Mouse (Mus musculus) kidney, postnatal 10 days (tissue): Measurements from ENCODE around the gene Sos2.
"Not testable (repeated sequence)": the region's sequence is repeated elsewhere in the genome, so short reads cannot be mapped to it uniquely, and the experiment has no call there.

ENCODE experiments used
- DNase-seq: peaks from one replicate; pipeline ENCODE4 v3.0.0; 2021; ENCODE audit warnings: mixed read lengths

The Sos2 gene

DNA sequence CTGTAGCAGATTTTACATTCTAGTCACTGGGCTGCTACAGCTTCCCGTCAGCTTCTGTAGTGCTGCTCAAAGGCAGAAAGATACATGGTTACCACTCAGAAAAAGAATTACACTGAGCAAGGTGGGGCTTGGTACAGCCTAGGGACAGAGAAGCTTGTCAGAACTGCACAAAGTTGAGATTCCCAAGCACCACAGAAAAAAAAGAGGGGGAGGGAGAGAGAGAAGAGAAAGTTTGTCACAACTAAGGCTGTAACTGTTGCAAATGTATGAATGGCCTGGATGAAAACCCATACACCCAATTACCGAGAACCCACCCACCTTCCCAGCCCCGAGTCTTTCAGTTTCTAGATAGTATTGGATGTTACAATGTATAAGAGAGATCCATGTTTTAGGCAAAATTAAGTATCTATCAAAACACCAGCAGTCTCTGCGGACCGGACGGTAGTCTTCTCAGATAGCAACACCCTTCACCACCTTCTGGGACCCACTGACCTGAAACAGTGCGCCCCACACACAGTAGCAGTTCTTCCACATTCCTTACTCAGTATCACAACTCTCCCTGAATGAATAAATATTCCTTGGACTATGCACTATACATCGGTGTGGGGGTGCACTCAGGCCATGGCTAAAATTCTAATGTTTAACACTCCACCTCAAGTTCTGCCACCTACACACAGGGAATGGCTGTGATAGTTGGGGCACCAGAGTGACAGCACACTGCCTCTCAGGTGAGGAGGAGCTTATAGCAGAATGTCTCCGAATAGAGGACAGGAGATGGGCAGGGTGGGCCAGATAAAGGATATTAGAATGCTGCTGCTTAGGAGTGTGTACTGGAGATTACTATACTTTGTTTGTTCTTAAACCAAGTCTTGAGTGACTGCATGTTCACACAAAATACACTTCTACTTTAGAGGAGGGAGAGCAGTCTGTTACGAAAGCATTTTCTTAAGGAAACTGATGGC is 6.8 kb downstream of the Sos2 start:
- no peak for DNase-seq

DNA sequence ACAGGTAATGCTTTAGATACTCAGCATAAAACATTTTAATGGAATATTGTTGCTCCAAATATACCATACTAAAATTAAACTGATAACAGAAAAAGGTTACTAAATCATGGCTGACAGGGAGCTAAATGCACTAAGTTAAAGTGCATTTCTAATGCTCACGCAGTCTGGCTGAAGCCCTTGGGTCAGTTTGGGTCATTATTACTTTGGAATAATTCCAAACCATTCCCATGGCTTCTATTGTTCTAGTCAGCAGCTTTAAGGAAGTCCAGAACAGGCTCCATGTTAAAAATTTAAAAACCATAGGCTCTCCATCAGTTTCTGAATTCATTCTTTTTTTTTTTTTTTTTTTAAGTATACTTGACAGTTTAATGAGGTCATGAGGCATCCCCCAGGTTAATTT is 7.5 kb downstream of the Sos2 start:
- no peak for DNase-seq

DNA sequence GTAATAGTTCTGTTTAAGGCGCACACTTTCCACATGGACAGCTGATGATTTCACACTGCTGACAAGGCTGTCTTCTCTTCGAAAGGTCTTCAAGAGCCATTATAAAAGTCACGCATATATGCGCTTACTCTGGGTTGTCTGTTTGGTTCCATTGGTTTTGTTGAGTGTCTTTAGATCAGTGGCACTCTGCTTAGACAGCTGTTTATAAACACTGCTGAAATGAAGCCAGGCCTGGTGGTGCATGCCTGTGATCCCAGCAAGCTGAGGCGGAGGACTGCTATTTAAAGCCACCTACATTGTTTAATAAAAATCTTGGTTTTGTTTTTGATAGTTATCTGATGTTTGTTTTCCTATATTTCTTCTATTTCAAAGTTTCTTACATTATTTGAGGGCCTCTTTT is 14.9 kb downstream of the Sos2 start:
- no peak for DNase-seq

DNA sequence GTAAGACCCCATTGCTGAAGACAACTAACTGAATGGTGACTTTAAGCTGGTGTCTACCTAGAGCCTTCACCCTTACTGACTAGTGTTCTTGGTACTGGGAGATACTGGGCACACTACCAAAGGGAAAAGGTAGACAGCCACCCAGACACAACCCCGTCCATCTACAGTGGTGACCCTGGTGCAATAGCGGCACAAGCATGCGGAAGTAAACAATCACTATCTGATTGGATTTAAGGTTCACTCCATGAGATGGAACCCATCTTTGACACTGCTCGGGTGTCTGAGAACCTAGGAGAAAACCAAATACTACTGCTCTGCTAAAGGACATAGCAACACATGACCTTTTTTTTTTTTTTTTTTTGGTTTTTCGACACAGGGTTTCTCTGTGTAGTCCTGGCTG is 20.0 kb downstream of the Sos2 start:
- no peak for DNase-seq

- DNase-seq, result not testable (repeated sequence)
These were observed 27.7 kb downstream of the Sos2 start for GRCm38 (mm10) chr12:69653973-69654372.

DNA sequence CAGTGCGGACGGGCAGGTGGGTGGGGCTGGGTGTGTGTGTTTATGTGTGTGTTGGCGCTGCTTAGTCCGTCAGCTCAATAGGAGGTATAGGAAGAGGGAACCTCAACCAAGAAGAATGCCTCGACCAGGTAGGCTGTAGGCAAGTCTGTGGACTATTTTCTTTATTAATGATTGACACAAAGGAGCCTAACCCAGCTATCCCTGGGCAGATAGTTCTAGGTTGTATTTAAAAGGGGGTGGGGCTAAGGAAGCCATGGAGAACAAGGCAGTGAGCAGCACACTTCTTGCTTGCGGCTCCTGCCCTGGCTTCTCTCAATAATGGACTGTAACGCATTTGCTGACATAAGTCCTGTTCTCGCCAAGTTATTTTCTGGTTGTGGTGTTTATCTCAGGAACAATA is 32.1 kb downstream of the Sos2 start:
- no peak for DNase-seq

- no peak for DNase-seq
These were observed 35.6 kb downstream of the Sos2 start for GRCm38 (mm10) chr12:69645821-69646616.

DNA sequence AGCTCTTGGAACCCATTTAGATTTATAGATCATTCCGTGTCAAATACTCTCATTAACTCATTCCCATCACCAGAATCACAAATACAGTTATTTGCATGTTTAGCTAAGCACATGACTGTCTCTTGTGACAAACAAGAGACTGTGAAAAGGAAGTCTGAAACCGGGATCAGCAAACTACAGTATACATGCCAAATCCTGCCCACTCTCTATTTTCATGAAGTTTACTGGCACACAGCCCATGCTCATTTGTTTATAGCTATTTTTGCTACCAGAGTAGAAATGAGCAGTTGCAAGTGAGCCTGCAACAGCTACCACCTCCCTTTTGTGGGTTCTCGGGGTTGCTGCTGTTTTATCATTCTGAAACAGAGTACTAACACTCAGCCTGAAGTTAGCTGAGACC is 36.8 kb downstream of the Sos2 start:
- peak; percentile 61 for DNase-seq

- DNase-seq, result no peak
These were observed 38.8 kb downstream of the Sos2 start for GRCm38 (mm10) chr12:69642877-69643276.

- DNase-seq, result peak; percentile 26
These were observed 46.9 kb downstream of the Sos2 start for GRCm38 (mm10) chr12:69634761-69635160.

DNA sequence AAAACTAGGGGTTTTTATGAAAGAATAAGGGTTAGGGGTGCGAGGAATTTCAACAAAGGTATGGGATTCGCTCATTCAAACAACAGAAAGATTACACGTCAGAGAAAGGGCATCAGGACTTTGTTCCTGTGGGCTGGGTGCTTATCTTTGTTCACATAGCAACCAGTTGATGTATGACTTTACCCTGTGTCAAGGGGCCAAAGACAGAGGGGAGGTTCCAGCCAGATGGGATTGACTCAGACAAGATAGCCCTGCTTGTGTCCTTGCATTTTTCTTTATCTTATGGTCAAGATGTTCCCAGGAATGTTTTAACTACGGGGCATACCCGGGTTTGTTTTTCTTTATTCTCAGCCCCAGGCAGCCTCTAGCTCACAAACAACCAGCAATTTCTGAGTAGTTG is 63.1 kb downstream of the Sos2 start:
- DNase-seq, result not testable (repeated sequence)

- DNase-seq, result no peak
These were observed 77.3 kb downstream of the Sos2 start for GRCm38 (mm10) chr12:69604367-69604766.

GRCm38 (mm10) chr12:69597446-69597845 is 84.2 kb downstream of the Sos2 start:
- no peak for DNase-seq

DNA sequence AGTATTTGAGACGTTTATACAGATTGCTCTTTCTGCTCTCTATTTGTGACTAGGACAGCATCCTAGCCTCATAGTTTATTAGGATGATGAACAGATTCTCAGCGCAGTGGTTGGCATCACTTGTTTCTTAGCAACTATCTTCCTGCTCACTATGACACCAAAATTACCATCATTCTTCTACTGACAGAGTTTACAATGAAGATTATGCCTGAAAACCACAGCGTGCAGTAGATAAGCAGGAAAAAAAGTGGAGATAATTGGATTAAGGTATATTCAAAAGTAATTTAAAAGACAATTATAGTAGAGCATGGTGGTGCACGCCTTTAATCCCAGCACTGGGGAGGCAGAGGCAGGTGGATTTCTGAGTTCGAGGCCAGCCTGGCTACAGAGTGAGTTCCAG is 88.5 kb downstream of the Sos2 start:
- DNase-seq, result no peak

DNA sequence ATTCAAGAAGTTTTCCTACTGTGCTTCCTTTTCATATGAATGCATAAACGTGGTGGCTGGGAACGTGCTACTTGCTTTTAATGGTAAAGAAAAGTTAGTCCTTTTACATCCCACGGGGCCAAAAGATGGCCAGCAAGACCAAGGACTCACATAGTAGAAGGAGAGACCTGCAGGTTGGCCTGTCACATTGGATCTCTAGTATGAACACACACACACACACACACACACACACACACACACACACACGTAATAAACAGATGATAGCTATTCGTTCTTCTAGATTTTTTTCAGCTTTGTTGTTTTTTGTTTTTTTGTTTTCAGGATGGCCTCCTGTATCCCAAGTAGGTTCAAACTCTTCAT is 98.4 kb downstream of the Sos2 start:
- no peak for DNase-seq

DNA sequence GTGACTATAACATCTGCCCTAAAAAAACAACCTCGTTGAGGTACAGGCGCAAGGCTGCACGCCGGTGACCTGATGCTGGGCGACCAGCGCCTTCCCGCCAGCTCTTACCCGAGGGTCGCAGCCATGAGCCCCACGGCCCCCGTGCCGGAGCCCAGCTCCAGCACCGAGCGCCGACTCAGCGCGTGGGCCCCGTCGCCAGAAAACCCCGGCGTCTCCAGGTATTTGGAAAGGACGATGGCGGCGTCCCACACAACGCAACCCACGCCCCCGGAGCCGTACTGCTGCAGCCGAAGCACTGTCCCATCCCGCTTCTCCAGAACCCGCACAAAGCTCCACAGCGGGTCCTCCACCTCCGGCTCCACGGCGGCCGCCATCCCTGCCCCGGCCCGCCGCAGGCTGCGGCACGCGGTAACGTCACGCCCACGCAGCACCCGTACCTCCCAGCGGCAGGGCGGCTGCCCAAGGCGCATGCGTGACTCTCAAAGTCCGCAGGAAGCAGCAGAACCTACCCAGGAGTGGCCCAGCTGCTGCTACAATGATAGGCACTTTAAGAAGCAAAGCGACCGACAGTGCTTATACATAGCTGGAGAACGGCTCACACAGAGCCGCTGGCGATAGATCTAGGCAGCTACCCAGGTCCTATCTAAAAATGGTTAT is 98.9 kb downstream of the Sos2 start, which contains the start of gene Vcpkmt:
Gene Vcpkmt (minus strand): TSS at position 416 of the 657 bp plus-strand sequence.
- DNase-seq, result peak; percentile 94

GRCm38 (mm10) chr12:69582216-69582612 is 99.4 kb downstream of the Sos2 start:
- DNase-seq, result no peak

DNA sequence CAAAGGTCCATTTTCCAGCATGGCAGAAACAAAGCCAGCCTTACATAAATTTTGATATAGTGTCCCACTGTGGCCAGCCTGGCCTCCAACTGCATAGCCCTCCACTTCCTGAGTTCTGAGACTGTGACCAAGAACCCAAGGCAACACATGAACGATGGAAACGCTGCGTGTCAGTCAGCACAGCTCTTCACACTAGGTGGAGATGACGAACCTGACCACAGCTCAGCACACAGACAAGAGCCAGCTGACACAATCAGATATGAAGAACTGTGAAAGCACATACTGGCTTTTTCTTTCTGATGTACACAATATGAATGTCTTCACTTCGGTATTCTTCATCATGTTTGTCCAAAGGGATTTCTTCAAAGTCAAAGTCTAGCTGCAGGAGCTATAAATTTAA is 102.0 kb downstream of the Sos2 start:
- DNase-seq, result no peak

GRCm38 (mm10) chr12:69576120-69576627 is 105.5 kb downstream of the Sos2 start:
- DNase-seq, result peak; percentile 15

DNA sequence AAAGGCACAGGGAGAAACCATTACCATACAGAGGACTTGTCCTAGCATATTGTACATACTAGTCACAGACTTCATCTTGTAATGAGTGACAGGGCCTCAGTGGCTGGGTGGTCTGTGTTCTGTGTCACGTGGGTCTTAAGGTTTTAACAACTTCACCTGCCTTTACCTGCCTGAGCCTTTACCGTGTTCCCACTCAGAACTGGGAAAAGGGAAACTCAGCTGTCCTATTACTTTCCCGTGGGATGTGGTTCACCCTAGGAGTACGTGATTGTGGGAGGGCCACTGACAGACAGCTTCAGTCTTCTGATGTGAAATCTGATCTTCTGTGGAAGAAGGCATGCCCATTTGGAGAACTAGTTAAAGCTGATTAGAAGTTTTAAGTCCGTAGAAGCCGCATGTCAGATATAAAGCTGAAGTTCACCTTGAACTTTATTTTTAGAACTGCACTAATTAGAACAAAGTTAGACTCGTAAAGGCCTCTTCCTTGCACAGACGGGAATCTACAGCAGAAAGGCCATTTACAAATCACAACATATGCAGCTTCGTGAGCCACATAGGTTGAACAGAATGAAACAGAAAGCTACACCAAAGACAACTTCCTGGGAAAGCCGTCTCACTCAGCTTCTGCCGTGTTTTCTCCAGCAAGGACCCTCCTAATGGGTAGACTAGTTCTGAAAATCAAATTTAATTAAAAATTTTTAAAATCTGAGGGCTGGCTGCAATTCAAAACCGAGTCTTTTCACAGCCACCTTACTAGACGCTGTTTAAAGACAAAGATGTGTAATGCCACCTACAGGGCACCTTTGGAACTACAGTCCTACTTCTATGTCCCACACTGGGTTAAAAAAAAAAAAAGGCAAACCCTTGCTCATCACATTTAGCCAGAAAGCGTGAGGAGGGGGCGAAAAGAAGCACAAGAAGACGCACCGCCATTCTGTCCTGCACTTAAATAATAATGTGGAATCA is 107.5 kb downstream of the Sos2 start:
- DNase-seq, result peak; percentile 92

DNA sequence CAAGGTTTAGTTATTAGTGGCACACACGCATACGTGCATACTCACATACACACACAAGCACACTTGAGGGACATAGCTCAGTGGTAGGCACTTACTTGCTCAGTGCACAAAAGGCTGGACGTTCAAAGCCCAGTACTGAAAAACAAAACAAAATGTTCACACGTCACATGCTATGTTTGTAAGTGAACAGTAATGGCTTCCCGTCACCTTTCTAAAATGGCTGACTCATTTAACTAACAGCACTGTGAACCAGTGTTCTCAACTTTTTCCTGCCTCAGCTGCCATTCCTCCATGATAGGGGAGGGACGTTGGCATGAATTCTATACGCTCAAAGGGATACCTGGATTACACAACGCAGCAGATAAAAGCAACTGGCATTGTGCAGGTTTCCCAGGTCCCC is 108.4 kb downstream of the Sos2 start:
- DNase-seq, result no peak

DNA sequence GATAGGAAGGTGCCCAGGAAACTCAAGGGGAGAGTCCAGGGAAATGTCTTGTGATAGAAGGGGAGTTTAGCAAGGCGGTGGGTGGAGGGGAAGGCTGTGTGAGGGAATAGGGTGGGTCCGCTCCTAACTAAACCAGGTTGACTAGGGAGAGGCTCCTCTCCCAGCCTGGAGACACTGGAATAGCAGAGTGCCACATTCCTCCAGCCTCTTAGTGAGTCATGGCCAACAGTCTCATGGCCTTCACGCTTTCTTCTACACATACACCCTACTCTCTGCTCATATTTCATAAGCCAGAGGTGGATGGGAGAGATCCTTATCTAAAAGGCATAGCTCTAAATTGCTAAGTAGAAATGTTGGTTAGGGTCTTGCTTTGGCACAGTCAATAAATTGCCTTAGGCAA is 111.7 kb downstream of the Sos2 start:
- no peak for DNase-seq
